Mouse (Mus musculus) heart, adult 11 months (tissue): ENCODE measurements around the gene Wif1.

ENCODE experiments used
- DNase-seq: peaks from one replicate; pipeline ENCODE4 v3.0.0; 2022

The Wif1 gene

GRCm38 (mm10) chr10:121080500-121080899 lies 46.7 kb downstream of the Wif1 start:
- no peak for DNase-seq

GRCm38 (mm10) chr10:121082881-121083280 lies 49.1 kb downstream of the Wif1 start:
- no peak for DNase-seq

- DNase-seq: no peak
Observed at GRCm38 (mm10) chr10:121083512-121083911, 49.8 kb downstream of the Wif1 start.

GRCm38 (mm10) chr10:121088679-121089078 lies 54.9 kb downstream of the Wif1 start:
- no peak for DNase-seq

- DNase-seq: no peak
Observed at GRCm38 (mm10) chr10:121089312-121089711, 55.6 kb downstream of the Wif1 start.

GRCm38 (mm10) chr10:121090006-121090405 lies 56.2 kb downstream of the Wif1 start:
- no peak for DNase-seq

- peak; percentile 49 for DNase-seq
Observed at GRCm38 (mm10) chr10:121095948-121096347, 62.2 kb downstream of the Wif1 start.

- DNase-seq: peak; percentile 80
Observed at GRCm38 (mm10) chr10:121098263-121098662, 64.5 kb downstream of the Wif1 start.

- peak; percentile 37 for DNase-seq
Observed at GRCm38 (mm10) chr10:121099658-121100057, 65.9 kb downstream of the Wif1 start.

- DNase-seq: peak; percentile 14
Observed at GRCm38 (mm10) chr10:121116115-121116514, 82.4 kb downstream of the Wif1 start.

GRCm38 (mm10) chr10:121116636-121117035 lies 82.9 kb downstream of the Wif1 start:
- peak; percentile 57 for DNase-seq

- DNase-seq: no peak
Observed at GRCm38 (mm10) chr10:121120751-121121150, 87.0 kb downstream of the Wif1 start.

- DNase-seq: no peak
Observed at GRCm38 (mm10) chr10:121124481-121124880, 90.7 kb downstream of the Wif1 start.

GRCm38 (mm10) chr10:121129000-121129925 lies 95.5 kb downstream of the Wif1 start:
- DNase-seq: peak; percentile 91
